Mouse (Mus musculus) E14TG2a.4 (cell line): ENCODE data around the gene Cyp4a32.
"Not testable (repeated sequence)": the region's sequence is repeated elsewhere in the genome, so short reads cannot be mapped to it uniquely, and the experiment has no call there.

Experiments used
- H3K27me3 ChIP-seq: 2 replicates; pipeline ENCODE4 v1.6.1; 2014; ENCODE audit warnings: low read length, control low read depth; ENCODE audit not compliant: insufficient read depth
- H3K36me3 ChIP-seq: 2 replicates; pipeline ENCODE4 v1.6.1; 2014; ENCODE audit warnings: low read length, control low read depth; ENCODE audit not compliant: insufficient read depth
- H3K4me1 ChIP-seq: replicated peaks from 2 replicates; pipeline ENCODE4 v1.6.1; 2014; ENCODE audit warnings: low read depth, low read length, control low read depth
- H3K4me3 ChIP-seq: replicated peaks from 2 replicates; pipeline ENCODE4 v1.5.1; 2014; ENCODE audit warnings: mild to moderate bottlenecking, low read length
- H3K9me3 ChIP-seq: 2 replicates; pipeline ENCODE4 v1.6.1; 2014; ENCODE audit warnings: low read length, control low read depth
- CTCF ChIP-seq: conservative IDR thresholded peaks from 2 replicates; pipeline ENCODE4 v1.5.1; 2014; ENCODE audit warnings: low read length
- NANOG ChIP-seq: IDR thresholded peaks from 2 replicates; pipeline ENCODE4 v1.6.1; 2014; ENCODE audit warnings: borderline replicate concordance, low read length, mixed read lengths
- POU5F1 ChIP-seq: IDR thresholded peaks from 2 replicates; pipeline ENCODE4 v1.6.1; 2014; ENCODE audit warnings: low read length, borderline replicate concordance

Gene Cyp4a32

GRCm38 (mm10) chr4:115583036-115583435, 17.7 kb upstream of the Cyp4a32 start:
- H3K36me3 ChIP-seq: no peaks in the 10 kb centered on the region
- peaks cover 22% of the 10 kb centered on the region for H3K9me3 ChIP-seq
- no peak for TF ChIP-seq NANOG
- no peak overlapping the region for H3K4me3 ChIP-seq
- H3K27me3 ChIP-seq: no peaks in the 10 kb centered on the region
- no peaks in the 10 kb centered on the region for H3K4me1 ChIP-seq

DNA sequence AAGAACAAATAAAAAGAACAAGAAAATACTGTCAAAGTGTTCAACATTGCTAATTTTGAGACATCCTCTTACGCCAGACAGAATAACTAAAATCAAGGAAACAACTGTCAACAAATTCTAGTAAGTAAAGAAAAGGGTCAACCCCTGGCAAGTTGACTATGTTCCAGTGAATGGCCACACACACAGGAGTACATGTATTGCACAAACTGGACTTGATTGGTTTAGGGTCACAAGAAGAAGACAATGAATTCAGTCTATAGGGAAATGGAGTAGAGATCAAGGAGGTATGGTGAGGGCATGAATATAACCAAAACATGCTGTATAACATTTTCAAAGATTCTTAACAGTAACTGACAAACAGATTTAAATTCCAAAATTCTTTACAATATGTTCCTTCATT, 4.4 kb upstream of the Cyp4a32 start:
- Histone ChIP-seq H3K36me3 (no peaks in the 10 kb centered on the region), H3K9me3 (peaks cover 22% of the 10 kb centered on the region), H3K4me1 (no peaks in the 10 kb centered on the region), H3K27me3 (no peaks in the 10 kb centered on the region), H3K4me3 (no peak overlapping the region)
- TF ChIP-seq CTCF: no peak
- no peak for TF ChIP-seq POU5F1
- no peak for TF ChIP-seq NANOG

DNA sequence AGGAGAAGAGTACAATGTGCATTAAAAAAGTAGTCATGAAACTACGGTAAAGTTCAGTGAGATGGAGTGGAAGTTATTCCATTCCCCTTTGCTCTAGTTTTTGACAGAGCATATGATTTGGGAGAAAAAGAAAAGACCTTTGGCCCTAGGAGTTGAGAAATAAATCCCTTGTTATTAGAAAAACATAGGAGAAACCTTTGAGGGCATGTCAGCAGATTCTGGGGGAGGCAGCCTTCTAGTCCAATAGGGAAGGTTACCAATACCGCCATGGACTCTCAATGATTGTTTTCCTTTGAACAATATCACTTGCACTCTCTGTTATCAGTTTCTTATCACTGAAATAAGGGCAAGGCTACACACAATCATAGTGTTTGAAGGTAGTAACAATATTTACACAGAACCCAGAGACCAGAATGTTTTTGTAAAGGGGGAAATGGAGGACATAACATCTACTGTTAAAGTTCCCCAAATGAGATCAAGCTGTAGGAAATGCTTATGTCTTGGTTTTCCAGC, 3.9 kb upstream of the Cyp4a32 start:
- H3K9me3 ChIP-seq: peaks cover 24% of the 10 kb centered on the region
- no peaks in the 10 kb centered on the region for H3K4me1 ChIP-seq
- TF ChIP-seq CTCF (no peak), NANOG (no peak), POU5F1 (no peak)
- no peaks in the 10 kb centered on the region for H3K36me3 ChIP-seq
- H3K27me3 ChIP-seq: no peaks in the 10 kb centered on the region
- H3K4me3 ChIP-seq: no peak overlapping the region

- no peak for TF ChIP-seq NANOG
- no peak for TF ChIP-seq POU5F1
- no peak for TF ChIP-seq CTCF
- peaks cover 1% of the 10 kb centered on the region for H3K9me3 ChIP-seq
- H3K4me3 ChIP-seq: no peak overlapping the region
- no peaks in the 10 kb centered on the region for H3K36me3 ChIP-seq
- H3K27me3 ChIP-seq: no peaks in the 10 kb centered on the region
- H3K4me1 ChIP-seq: no peaks in the 10 kb centered on the region
Observed at GRCm38 (mm10) chr4:115614005-115614404, 13.2 kb downstream of the Cyp4a32 start.

DNA sequence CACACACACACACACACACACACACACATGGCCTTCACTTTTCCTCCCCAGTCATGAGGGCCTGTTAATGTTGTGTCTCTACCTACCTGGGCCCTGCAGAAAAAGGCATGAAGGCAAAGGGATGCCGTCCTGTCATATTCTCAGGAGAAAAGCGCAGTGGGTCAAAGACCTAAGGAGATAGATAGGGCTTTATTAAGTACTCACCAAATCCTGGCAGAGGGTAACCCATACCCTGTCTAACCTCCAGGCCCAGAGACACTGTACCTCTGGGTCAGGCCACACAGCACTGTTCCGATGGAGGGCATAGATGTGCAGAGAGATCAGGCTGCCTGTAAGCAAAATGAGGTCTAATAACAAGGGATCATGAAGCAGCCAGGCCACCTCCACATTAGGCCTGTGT, 24.8 kb downstream of the Cyp4a32 start:
- H3K36me3 ChIP-seq, H3K27me3 ChIP-seq, H3K4me3 ChIP-seq, H3K9me3 ChIP-seq, H3K4me1 ChIP-seq: not testable (repeated sequence)

DNA sequence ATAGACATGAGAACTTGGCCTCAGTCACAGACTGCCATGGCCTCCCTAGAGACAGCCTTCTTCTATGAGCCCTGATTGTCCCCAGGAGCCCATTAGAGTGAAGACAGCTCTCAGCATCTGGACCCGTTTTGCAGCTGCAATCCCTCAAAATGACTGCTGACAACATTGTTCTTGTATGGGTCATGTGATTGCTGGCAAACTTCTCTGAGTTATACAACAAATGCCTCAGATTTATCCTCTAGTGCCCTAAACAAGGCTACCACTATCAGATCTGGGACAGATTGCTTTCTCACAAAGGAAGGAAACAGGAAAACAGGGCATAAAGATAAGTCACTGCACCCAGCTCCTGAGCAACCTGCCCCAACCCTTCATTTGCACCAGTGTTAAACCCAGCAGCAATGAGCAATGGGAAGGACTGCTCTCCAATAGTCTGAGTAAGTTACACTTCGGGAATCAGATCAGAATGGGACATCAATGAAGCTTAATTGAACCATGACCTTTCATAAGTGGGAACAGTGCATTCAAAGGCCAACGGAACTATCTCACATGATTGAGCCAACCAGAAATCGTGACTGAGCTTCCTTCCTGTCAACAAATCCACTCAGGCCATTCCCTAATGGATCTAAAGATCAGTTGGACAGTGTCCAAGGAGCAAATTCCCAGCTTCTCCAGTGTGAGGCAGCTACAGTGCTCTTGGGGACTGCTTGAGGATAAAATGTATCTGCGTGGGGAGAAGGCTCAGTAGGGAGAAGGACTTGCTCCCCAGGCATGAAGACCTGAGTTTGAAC, 42.4 kb downstream of the Cyp4a32 start:
- Histone ChIP-seq H3K27me3 (peaks cover 12% of the 10 kb centered on the region; the same call in 1 of the 2 replicates), H3K4me1 (no peaks in the 10 kb centered on the region), H3K9me3 (0 out of 2 replicates have a peak, but pooled peaks cover 3% of the 10 kb centered on the region), H3K36me3 (no peaks in the 10 kb centered on the region), H3K4me3 (no peak overlapping the region)
- TF ChIP-seq CTCF (no peak), POU5F1 (no peak), NANOG (no peak)

DNA sequence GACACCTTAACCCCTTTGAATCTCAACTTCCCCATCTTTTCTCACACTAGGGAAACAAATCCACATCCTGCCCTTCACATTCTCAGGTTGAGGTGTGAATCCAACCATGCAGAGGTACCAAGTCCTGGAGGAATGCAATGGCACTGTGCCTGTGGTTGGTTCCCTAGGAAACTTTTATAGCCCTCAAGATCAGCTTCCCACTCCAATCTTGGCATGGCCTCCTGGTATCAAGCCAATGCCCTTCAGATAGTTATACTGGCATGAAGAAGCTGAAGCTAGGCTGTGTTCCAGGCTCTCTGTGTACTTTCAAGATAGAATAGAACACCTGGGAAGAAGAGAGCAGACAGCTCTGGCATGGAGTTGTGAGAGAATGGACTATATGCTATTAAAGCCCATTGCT, 44.6 kb downstream of the Cyp4a32 start:
- H3K27me3 ChIP-seq: peaks cover 12% of the 10 kb centered on the region; the same call in 1 of the 2 replicates
- 0 out of 2 replicates have a peak, but pooled peaks cover 3% of the 10 kb centered on the region for H3K9me3 ChIP-seq
- no peak for TF ChIP-seq NANOG
- no peak for TF ChIP-seq POU5F1
- no peak for TF ChIP-seq CTCF
- H3K36me3 ChIP-seq: no peaks in the 10 kb centered on the region
- no peak overlapping the region for H3K4me3 ChIP-seq
- H3K4me1 ChIP-seq: no peaks in the 10 kb centered on the region

- TF ChIP-seq POU5F1: no peak
- no peak for TF ChIP-seq CTCF
- TF ChIP-seq NANOG: no peak
- H3K36me3 ChIP-seq: no peaks in the 10 kb centered on the region
- H3K9me3 ChIP-seq: no peaks in the 10 kb centered on the region
- no peaks in the 10 kb centered on the region for H3K4me1 ChIP-seq
- peaks cover 12% of the 10 kb centered on the region; the same call in 1 of the 2 replicates for H3K27me3 ChIP-seq
- H3K4me3 ChIP-seq: no peak within 1 kb of the TSS
Observed at GRCm38 (mm10) chr4:115647580-115647979, 46.8 kb downstream of the Cyp4a32 start, which contains the start of gene Cyp4b1. Gene Cyp4b1, minus strand, starts transcription at chr4:115647723.

GRCm38 (mm10) chr4:115648752-115649151, 48.0 kb downstream of the Cyp4a32 start:
- no peak for TF ChIP-seq CTCF
- no peak for TF ChIP-seq NANOG
- no peak for TF ChIP-seq POU5F1
- no peak overlapping the region for H3K4me3 ChIP-seq

More at GRCm38 (mm10) chr4:115648752-115649151, 48.0 kb downstream of the Cyp4a32 start:
- Histone ChIP-seq H3K4me1 (no peaks in the 10 kb centered on the region), H3K36me3 (no peaks in the 10 kb centered on the region), H3K9me3 (no peaks in the 10 kb centered on the region), H3K27me3 (peaks cover 12% of the 10 kb centered on the region; the same call in 1 of the 2 replicates)
